Mouse (Mus musculus) hindbrain, postnatal 0 days (tissue): Measurements from ENCODE around the gene Sh3gl2. TPM values are rescaled to one million over a fixed set of nuclear protein-coding genes. Genes with fewer than 3 reads are reported as not detected.

Experiments used
- ATAC-seq: fragments of 200-750 bp; cut with Nextera tagmentation; 2 replicates; pipeline ENCODE4 v1.8.0; 2017; ENCODE audit warnings: mild to moderate bottlenecking, moderate TSS enrichment, moderate library complexity
- DNase-seq: peaks from one replicate; pipeline ENCODE4 v3.0.0-alpha.2; 2015; ENCODE audit warnings: low spot score
- H3K27ac ChIP-seq: fragments of 300-500 bp; sonication (generic); 2 replicates; pipeline ENCODE4 v1.5.1; 2014; ENCODE audit warnings: mild to moderate bottlenecking
- H3K27me3 ChIP-seq: fragments of 300-500 bp; sonication (generic); 2 replicates; pipeline ENCODE4 v1.6.1; 2014; ENCODE audit warnings: low read length, mixed read lengths; ENCODE audit not compliant: insufficient read depth
- H3K36me3 ChIP-seq: fragments of 300-500 bp; sonication (generic); 2 replicates; pipeline ENCODE4 v1.6.1; 2014; ENCODE audit warnings: low read length, mixed read lengths; ENCODE audit not compliant: insufficient read depth
- H3K4me1 ChIP-seq: fragments of 300-500 bp; sonication (generic); 2 replicates; pipeline ENCODE4 v1.6.1; 2014; ENCODE audit warnings: antibody characterized with exemption, low read length, mixed read lengths; ENCODE audit not compliant: insufficient read depth
- H3K4me2 ChIP-seq: fragments of 300-500 bp; sonication (generic); 2 replicates; pipeline ENCODE4 v1.6.1; 2014; ENCODE audit warnings: low read depth, mild to moderate bottlenecking, low read length, moderate library complexity, mixed read lengths
- H3K4me3 ChIP-seq: fragments of 300-500 bp; sonication (generic); 2 replicates; pipeline ENCODE4 v1.5.1; 2014; ENCODE audit warnings: low read length
- H3K9ac ChIP-seq: fragments of 300-500 bp; sonication (generic); replicated peaks from 2 replicates; pipeline ENCODE4 v1.6.1; 2014; ENCODE audit warnings: mild to moderate bottlenecking, low read length, moderate library complexity, mixed read lengths
- H3K9me3 ChIP-seq: fragments of 300-500 bp; sonication (generic); 2 replicates; pipeline ENCODE4 v1.6.1; 2016; ENCODE audit warnings: low read length, mixed read lengths
- CTCF ChIP-seq: IDR thresholded peaks from 2 replicates; pipeline ENCODE4 v1.5.1; 2016; ENCODE audit warnings: antibody characterized with exemption, control low read depth, low read depth
- WGBS: fragments of 180-500 bp; shearing (Covaris S2); extraction: QIAGEN DNeasy Blood & Tissue Kit; methylation state at CpG from one replicate; pipeline ENCODE4 v1.1.7; 2014; 5-methylcytosine and 5-hydroxymethylcytosine counted together
- polyA plus RNA-seq: library from polyadenylated mRNA; unstranded; fragments of >200 nt; fragmentation: Nextera tagmentation; extraction: Ambion mirVana; gene quantifications from 2 replicates; pipeline ENCODE4 v1.2.1, GENCODE M21; 2015
- total RNA-seq: library from RNA; depleted of rRNA; stranded (reverse); fragments of >200 nt; gene quantifications from 2 replicates; pipeline ENCODE4 v1.2.3, GENCODE M21; 2014

The Sh3gl2 gene
- total and polyA plus RNA-seq, 2 experiments from 2014 or later, result 41.9 to 129 TPM

GRCm38 (mm10) chr4:85506976-85507375 is 302.1 kb downstream of the Sh3gl2 start:
- DNase-seq, result no peak
- Histone ChIP-seq H3K9ac (no peak overlapping the region), H3K4me1 (no peaks in the 10 kb centered on the region), H3K36me3 (no peaks in the 10 kb centered on the region), H3K27ac (no peak overlapping the region), H3K9me3 (no peaks in the 10 kb centered on the region), H3K27me3 (no peaks in the 10 kb centered on the region), H3K4me3 (no peak overlapping the region), H3K4me2 (no peak overlapping the region)
- ATAC-seq, result no peak
- TF ChIP-seq CTCF, result no peak
- 72% methylated on average over 2 of the region's 2 CpGs for WGBS

- H3K4me3 ChIP-seq, result no peak overlapping the region
- 85% methylated on average over 5 of the region's 5 CpGs for WGBS
- TF ChIP-seq CTCF, result no peak
- H3K9me3 ChIP-seq, result no peaks in the 10 kb centered on the region
- ATAC-seq, result no peak
- H3K4me2 ChIP-seq, result no peak overlapping the region
- H3K4me1 ChIP-seq, result no peaks in the 10 kb centered on the region
- DNase-seq, result no peak
- H3K27me3 ChIP-seq, result no peaks in the 10 kb centered on the region
- no peaks in the 10 kb centered on the region for H3K36me3 ChIP-seq
- no peak overlapping the region for H3K9ac ChIP-seq
- H3K27ac ChIP-seq, result no peak overlapping the region
Observed at GRCm38 (mm10) chr4:85507491-85507890, 302.6 kb downstream of the Sh3gl2 start.

GRCm38 (mm10) chr4:85513288-85513687 is 308.4 kb downstream of the Sh3gl2 start:
- no peaks in the 10 kb centered on the region for H3K9me3 ChIP-seq

GRCm38 (mm10) chr4:85513792-85514191 is 308.9 kb downstream of the Sh3gl2 start, which contains the start of gene Adamtsl1:
TSS of gene Adamtsl1 (plus strand) at chr4:85514172.
- Histone ChIP-seq H3K9me3 (no peaks in the 10 kb centered on the region), H3K4me3 (peak within 1 kb of the TSS; percentile 64), H3K27me3 (no peaks in the 10 kb centered on the region), H3K36me3 (no peaks in the 10 kb centered on the region), H3K4me1 (peaks cover 7% of the 10 kb centered on the region; the same call in 1 of the 2 replicates), H3K9ac (peak within 1 kb of the TSS; percentile 68), H3K27ac (no peak within 1 kb of the TSS), H3K4me2 (peak within 1 kb of the TSS; percentile 99)
- no peak for TF ChIP-seq CTCF
- ATAC-seq, result peak; percentile 30; the same call in 1 of the 2 replicates
- DNase-seq, result peak; percentile 5
- WGBS, result 2% methylated on average over 9 of the region's 9 CpGs

More at GRCm38 (mm10) chr4:85513288-85513687, 308.4 kb downstream of the Sh3gl2 start:
- ATAC-seq, result no peak
- Histone ChIP-seq H3K9ac (0 out of 2 replicates have a peak overlapping the region, but pooled peaks have one; percentile 68), H3K4me3 (peak overlapping the region; percentile 64), H3K36me3 (no peaks in the 10 kb centered on the region), H3K27ac (no peak overlapping the region), H3K4me1 (peaks cover 7% of the 10 kb centered on the region; the same call in 1 of the 2 replicates), H3K4me2 (peak overlapping the region; percentile 99), H3K27me3 (no peaks in the 10 kb centered on the region)
- DNase-seq, result peak; percentile 4
- TF ChIP-seq CTCF, result no peak
- WGBS, result 33% methylated on average over 7 of the region's 7 CpGs

- Histone ChIP-seq H3K36me3 (no peaks in the 10 kb centered on the region), H3K27ac (no peak overlapping the region), H3K4me2 (peak overlapping the region; percentile 99), H3K9me3 (no peaks in the 10 kb centered on the region), H3K27me3 (no peaks in the 10 kb centered on the region), H3K4me3 (peak overlapping the region; percentile 64), H3K4me1 (peaks cover 7% of the 10 kb centered on the region; the same call in 1 of the 2 replicates), H3K9ac (peak overlapping the region; percentile 68)
- ATAC-seq (peak; percentile 91), DNase-seq (peak; percentile 61)
- WGBS, result 1% methylated on average over 33 of the region's 33 CpGs
- TF ChIP-seq CTCF, result peak; percentile 63
Observed at GRCm38 (mm10) chr4:85514205-85514681, 309.3 kb downstream of the Sh3gl2 start.

- Histone ChIP-seq H3K27me3 (no peaks in the 10 kb centered on the region), H3K27ac (no peak overlapping the region), H3K4me1 (no peaks in the 10 kb centered on the region), H3K9me3 (no peaks in the 10 kb centered on the region), H3K9ac (no peak overlapping the region), H3K4me2 (no peak overlapping the region), H3K4me3 (no peak overlapping the region), H3K36me3 (no peaks in the 10 kb centered on the region)
- no peak for ATAC-seq
- no peak for TF ChIP-seq CTCF
- no peak for DNase-seq
- 83% methylated on average over 7 of the region's 7 CpGs for WGBS
Observed at GRCm38 (mm10) chr4:85526966-85527566, 322.1 kb downstream of the Sh3gl2 start.

- no peaks in the 10 kb centered on the region for H3K4me1 ChIP-seq
- TF ChIP-seq CTCF, result no peak
- no peak overlapping the region for H3K27ac ChIP-seq
- H3K36me3 ChIP-seq, result no peaks in the 10 kb centered on the region
- H3K4me3 ChIP-seq, result no peak overlapping the region
- WGBS, result 78% methylated on average over 1 of the region's 1 CpGs
- DNase-seq (no peak), ATAC-seq (no peak)
- H3K27me3 ChIP-seq, result no peaks in the 10 kb centered on the region
- no peak overlapping the region for H3K9ac ChIP-seq
- no peaks in the 10 kb centered on the region for H3K9me3 ChIP-seq
- H3K4me2 ChIP-seq, result no peak overlapping the region
Observed at GRCm38 (mm10) chr4:85529852-85530251, 324.9 kb downstream of the Sh3gl2 start.
